Mouse (Mus musculus): ENCODE measurements at regions not wholly inside any gene's neighbourhood (a gene's known extent, or its start where the extent isn't known, plus 50 kb on each side); places are given as distances from the start of the nearest gene placed in this dataset.

DNA sequence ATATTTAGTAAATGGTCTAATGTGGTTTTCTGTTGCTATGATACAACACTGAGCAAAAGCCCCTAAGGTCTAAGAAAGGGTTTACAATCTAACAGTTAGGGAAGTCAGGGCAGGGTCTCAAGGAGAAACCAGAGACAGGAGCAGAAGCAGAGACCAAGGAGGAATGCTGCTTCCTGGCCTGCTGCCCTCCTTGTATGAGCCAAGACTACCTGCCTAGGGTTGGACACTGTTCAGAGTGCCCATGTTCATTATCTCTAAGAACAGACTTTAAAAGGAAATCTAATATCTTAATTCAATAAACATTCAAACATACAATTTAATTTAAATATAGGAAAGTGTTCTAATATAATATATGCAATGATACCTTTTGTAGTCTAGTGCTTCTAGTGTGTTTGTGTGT lies 63.0 kb upstream of the Tmem106b start:
- H3K4me1 ChIP-seq (ENCODE audit: control insufficient read depth, insufficient read depth, low read length), result no peaks in the 10 kb centered on the region
- no peaks in the 10 kb centered on the region for H3K36me3 ChIP-seq (ENCODE audit: control insufficient read depth, insufficient read depth, low read length)
- H3K27ac ChIP-seq (replicated peaks; ENCODE audit: low read depth, low read length), result no peak overlapping the region
- no peak overlapping the region for H3K9ac ChIP-seq (ENCODE audit: low read length)
- no peak for ATAC-seq (ENCODE audit: insufficient number of reproducible peaks, low FRiP score, low TSS enrichment, low read depth)
- no peaks in the 10 kb centered on the region for H3K9me3 ChIP-seq (ENCODE audit: control insufficient read depth, low read length)
- no peaks in the 10 kb centered on the region for H3K27me3 ChIP-seq (ENCODE audit: control insufficient read depth, insufficient read depth, low read length)
- H3K4me3 ChIP-seq (ENCODE audit: low read depth, low read length), result no peak overlapping the region
- DNase-seq (ENCODE audit: low spot score), result no peak
- H3K4me2 ChIP-seq (ENCODE audit: low read depth, severe bottlenecking), result no peak overlapping the region

- DNase-seq (ENCODE audit: low spot score) (no peak), ATAC-seq (ENCODE audit: insufficient number of reproducible peaks, low FRiP score, low TSS enrichment, low read depth) (no peak)
- Histone ChIP-seq H3K27ac (replicated peaks; ENCODE audit: low read depth, low read length) (no peak overlapping the region), H3K27me3 (ENCODE audit: control insufficient read depth, insufficient read depth, low read length) (no peaks in the 10 kb centered on the region), H3K4me2 (ENCODE audit: low read depth, severe bottlenecking) (no peak overlapping the region), H3K9me3 (ENCODE audit: control insufficient read depth, low read length) (no peaks in the 10 kb centered on the region), H3K9ac (ENCODE audit: low read length) (no peak overlapping the region), H3K4me3 (ENCODE audit: low read depth, low read length) (no peak overlapping the region), H3K4me1 (ENCODE audit: control insufficient read depth, insufficient read depth, low read length) (no peaks in the 10 kb centered on the region), H3K36me3 (ENCODE audit: control insufficient read depth, insufficient read depth, low read length) (no peaks in the 10 kb centered on the region)
- 75% methylated on average over 2 of the region's 2 CpGs for WGBS
These were observed 74.9 kb upstream of the Tmem106b start for GRCm38 (mm10) chr6:12994701-12995100.

- Histone ChIP-seq H3K9ac (ENCODE audit: low read length) (no peak overlapping the region), H3K27ac (replicated peaks; ENCODE audit: low read depth, low read length) (no peak overlapping the region), H3K4me1 (ENCODE audit: control insufficient read depth, insufficient read depth, low read length) (no peaks in the 10 kb centered on the region), H3K4me2 (ENCODE audit: low read depth, severe bottlenecking) (no peak overlapping the region), H3K27me3 (ENCODE audit: control insufficient read depth, insufficient read depth, low read length) (no peaks in the 10 kb centered on the region), H3K36me3 (ENCODE audit: control insufficient read depth, insufficient read depth, low read length) (no peaks in the 10 kb centered on the region), H3K9me3 (ENCODE audit: control insufficient read depth, low read length) (no peaks in the 10 kb centered on the region), H3K4me3 (ENCODE audit: low read depth, low read length) (no peak overlapping the region)
- DNase-seq (ENCODE audit: low spot score), result no peak
- no peak for ATAC-seq (ENCODE audit: insufficient number of reproducible peaks, low FRiP score, low TSS enrichment, low read depth)
- WGBS, result 89% methylated on average over 2 of the region's 2 CpGs
These were observed 75.8 kb upstream of the Tmem106b start for GRCm38 (mm10) chr6:12993772-12994171.

- H3K9me3 ChIP-seq (ENCODE audit: control insufficient read depth, low read length), result no peaks in the 10 kb centered on the region
- no peak overlapping the region for H3K4me2 ChIP-seq (ENCODE audit: low read depth, severe bottlenecking)
- no peak overlapping the region for H3K27ac ChIP-seq (replicated peaks; ENCODE audit: low read depth, low read length)
- H3K9ac ChIP-seq (ENCODE audit: low read length), result no peak overlapping the region
- ATAC-seq (ENCODE audit: insufficient number of reproducible peaks, low FRiP score, low TSS enrichment, low read depth) (no peak), DNase-seq (ENCODE audit: low spot score) (no peak)
- no peak overlapping the region for H3K4me3 ChIP-seq (ENCODE audit: low read depth, low read length)
- H3K4me1 ChIP-seq (ENCODE audit: control insufficient read depth, insufficient read depth, low read length), result no peaks in the 10 kb centered on the region
- H3K27me3 ChIP-seq (ENCODE audit: control insufficient read depth, insufficient read depth, low read length), result no peaks in the 10 kb centered on the region
- 92% methylated on average over 1 of the region's 1 CpGs for WGBS
- no peaks in the 10 kb centered on the region for H3K36me3 ChIP-seq (ENCODE audit: control insufficient read depth, insufficient read depth, low read length)
These were observed 92.2 kb upstream of the Tmem106b start for GRCm38 (mm10) chr6:12977184-12977897.

DNA sequence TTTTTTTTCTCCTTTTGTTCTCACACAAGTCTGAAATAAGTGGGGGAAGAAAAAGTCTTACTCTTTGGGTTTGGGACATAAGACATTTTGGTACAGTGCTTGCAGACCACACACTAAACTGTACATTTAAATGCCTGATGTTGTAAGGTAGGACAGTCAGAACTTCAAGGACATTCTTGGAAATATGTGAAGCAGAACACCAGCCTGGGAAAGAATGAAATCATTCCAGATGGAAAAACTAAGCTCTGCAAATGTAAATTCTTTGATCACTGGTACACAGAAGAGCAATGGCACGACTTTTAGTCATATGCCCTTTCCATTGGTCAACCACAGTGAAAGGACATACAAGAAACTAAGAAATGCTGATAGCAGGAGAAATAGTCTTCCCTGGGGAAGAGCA lies 98.0 kb upstream of the Tmem106b start:
- Histone ChIP-seq H3K36me3 (ENCODE audit: control insufficient read depth, insufficient read depth, low read length) (no peaks in the 10 kb centered on the region), H3K9ac (ENCODE audit: low read length) (no peak overlapping the region), H3K4me3 (ENCODE audit: low read depth, low read length) (no peak overlapping the region), H3K27me3 (ENCODE audit: control insufficient read depth, insufficient read depth, low read length) (no peaks in the 10 kb centered on the region), H3K4me2 (ENCODE audit: low read depth, severe bottlenecking) (no peak overlapping the region), H3K9me3 (ENCODE audit: control insufficient read depth, low read length) (no peaks in the 10 kb centered on the region), H3K4me1 (ENCODE audit: control insufficient read depth, insufficient read depth, low read length) (no peaks in the 10 kb centered on the region), H3K27ac (replicated peaks; ENCODE audit: low read depth, low read length) (no peak overlapping the region)
- WGBS, result 58% methylated on average over 1 of the region's 1 CpGs
- no peak for ATAC-seq (ENCODE audit: insufficient number of reproducible peaks, low FRiP score, low TSS enrichment, low read depth)
- DNase-seq (ENCODE audit: low spot score), result no peak

GRCm38 (mm10) chr6:12967291-12967690 lies 102.3 kb upstream of the Tmem106b start:
- ATAC-seq (ENCODE audit: insufficient number of reproducible peaks, low FRiP score, low TSS enrichment, low read depth) (no peak), DNase-seq (ENCODE audit: low spot score) (no peak)
- Histone ChIP-seq H3K27ac (replicated peaks; ENCODE audit: low read depth, low read length) (no peak overlapping the region), H3K27me3 (ENCODE audit: control insufficient read depth, insufficient read depth, low read length) (no peaks in the 10 kb centered on the region), H3K9me3 (ENCODE audit: control insufficient read depth, low read length) (no peaks in the 10 kb centered on the region), H3K36me3 (ENCODE audit: control insufficient read depth, insufficient read depth, low read length) (no peaks in the 10 kb centered on the region), H3K4me1 (ENCODE audit: control insufficient read depth, insufficient read depth, low read length) (no peaks in the 10 kb centered on the region), H3K4me2 (ENCODE audit: low read depth, severe bottlenecking) (no peak overlapping the region), H3K9ac (ENCODE audit: low read length) (no peak overlapping the region), H3K4me3 (ENCODE audit: low read depth, low read length) (no peak overlapping the region)
- 87% methylated on average over 2 of the region's 2 CpGs for WGBS

GRCm38 (mm10) chr6:12957797-12958196 lies 111.8 kb upstream of the Tmem106b start:
- Histone ChIP-seq H3K4me3 (ENCODE audit: low read depth, low read length) (no peak overlapping the region), H3K4me1 (ENCODE audit: control insufficient read depth, insufficient read depth, low read length) (no peaks in the 10 kb centered on the region), H3K36me3 (ENCODE audit: control insufficient read depth, insufficient read depth, low read length) (no peaks in the 10 kb centered on the region), H3K9me3 (ENCODE audit: control insufficient read depth, low read length) (no peaks in the 10 kb centered on the region), H3K9ac (ENCODE audit: low read length) (no peak overlapping the region), H3K27me3 (ENCODE audit: control insufficient read depth, insufficient read depth, low read length) (no peaks in the 10 kb centered on the region), H3K27ac (replicated peaks; ENCODE audit: low read depth, low read length) (no peak overlapping the region), H3K4me2 (ENCODE audit: low read depth, severe bottlenecking) (no peak overlapping the region)
- ATAC-seq (ENCODE audit: insufficient number of reproducible peaks, low FRiP score, low TSS enrichment, low read depth) (no peak), DNase-seq (ENCODE audit: low spot score) (no peak)
- WGBS, result 84% methylated on average over 6 of the region's 6 CpGs

DNA sequence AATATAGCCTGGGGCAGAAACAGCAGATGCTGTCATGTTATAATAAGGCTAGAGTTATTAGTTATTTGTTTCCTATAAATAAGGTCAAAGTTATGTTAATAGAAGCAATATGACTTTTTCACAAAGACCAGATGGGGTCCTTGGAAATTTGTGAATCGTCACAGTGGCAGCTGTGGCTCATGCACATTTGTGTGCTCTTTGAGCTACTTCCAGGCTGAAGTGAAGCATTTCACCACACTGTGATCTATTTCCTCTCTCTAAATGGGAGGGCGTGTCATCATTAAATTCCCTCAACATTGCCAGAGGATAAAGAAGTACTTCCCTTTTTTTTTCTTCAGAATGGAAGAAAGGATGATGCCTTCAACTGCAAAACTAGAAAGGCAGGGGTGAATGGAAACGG lies 157.9 kb upstream of the Tmem106b start:
- no peak overlapping the region for H3K9ac ChIP-seq (ENCODE audit: low read length)
- H3K27ac ChIP-seq (replicated peaks; ENCODE audit: low read depth, low read length), result no peak overlapping the region
- ATAC-seq (ENCODE audit: insufficient number of reproducible peaks, low FRiP score, low TSS enrichment, low read depth) (no peak), DNase-seq (ENCODE audit: low spot score) (no peak)
- no peak overlapping the region for H3K4me3 ChIP-seq (ENCODE audit: low read depth, low read length)
- H3K4me2 ChIP-seq (ENCODE audit: low read depth, severe bottlenecking), result no peak overlapping the region
- H3K27me3 ChIP-seq (ENCODE audit: control insufficient read depth, insufficient read depth, low read length), result no peaks in the 10 kb centered on the region
- no peaks in the 10 kb centered on the region for H3K36me3 ChIP-seq (ENCODE audit: control insufficient read depth, insufficient read depth, low read length)
- no peaks in the 10 kb centered on the region for H3K9me3 ChIP-seq (ENCODE audit: control insufficient read depth, low read length)
- WGBS, result 74% methylated on average over 3 of the region's 3 CpGs
- no peaks in the 10 kb centered on the region for H3K4me1 ChIP-seq (ENCODE audit: control insufficient read depth, insufficient read depth, low read length)

- H3K27ac ChIP-seq (replicated peaks; ENCODE audit: low read depth, low read length), result no peak overlapping the region
- no peak overlapping the region for H3K4me3 ChIP-seq (ENCODE audit: low read depth, low read length)
- WGBS, result 45% methylated on average over 5 of the region's 5 CpGs
- H3K4me1 ChIP-seq (ENCODE audit: control insufficient read depth, insufficient read depth, low read length), result no peaks in the 10 kb centered on the region
- H3K27me3 ChIP-seq (ENCODE audit: control insufficient read depth, insufficient read depth, low read length), result no peaks in the 10 kb centered on the region
- no peak for ATAC-seq (ENCODE audit: insufficient number of reproducible peaks, low FRiP score, low TSS enrichment, low read depth)
- H3K9ac ChIP-seq (ENCODE audit: low read length), result no peak overlapping the region
- no peak overlapping the region for H3K4me2 ChIP-seq (ENCODE audit: low read depth, severe bottlenecking)
- H3K9me3 ChIP-seq (ENCODE audit: control insufficient read depth, low read length), result no peaks in the 10 kb centered on the region
- DNase-seq (ENCODE audit: low spot score), result no peak
- H3K36me3 ChIP-seq (ENCODE audit: control insufficient read depth, insufficient read depth, low read length), result no peaks in the 10 kb centered on the region
These were observed 143.7 kb upstream of the Thsd7a start for GRCm38 (mm10) chr6:12892929-12893328.

Data from limb, embryonic 11.5 days (tissue).